Mouse (Mus musculus) olfactory bulb, adult 2 months (tissue): Measurements from ENCODE around the gene Cpeb1. TPM values are rescaled to one million over a fixed set of nuclear protein-coding genes. Genes with fewer than 3 reads are reported as not detected.

Experiments used
- H3K27ac ChIP-seq: fragments of 200-500 bp; 2 replicates; pipeline ENCODE4 v1.5.1; 2012; ENCODE audit warnings: low read depth, low read length; ENCODE audit not compliant: insufficient read depth
- H3K4me1 ChIP-seq: fragments of 200-500 bp; 2 replicates; pipeline ENCODE4 v1.6.1; 2012; ENCODE audit warnings: low read length; ENCODE audit not compliant: control insufficient read depth, insufficient read depth
- H3K4me3 ChIP-seq: fragments of 200-500 bp; 2 replicates; pipeline ENCODE4 v1.5.1; 2012; ENCODE audit warnings: mild to moderate bottlenecking, low read depth, low read length, moderate library complexity; ENCODE audit not compliant: insufficient read depth
- CTCF ChIP-seq: fragments of 200-500 bp; IDR thresholded peaks from 2 replicates; pipeline ENCODE4 v1.5.1; 2012; ENCODE audit warnings: low read depth, mild to moderate bottlenecking, low read length, moderate library complexity; ENCODE audit not compliant: insufficient read depth
- POLR2A ChIP-seq: fragments of 200-500 bp; IDR thresholded peaks from 2 replicates; pipeline ENCODE4 v1.6.1; 2012; ENCODE audit warnings: mild to moderate bottlenecking, low read depth, low read length, moderate library complexity; ENCODE audit not compliant: insufficient read depth
- WGBS: fragments of 180-500 bp; shearing (Covaris S2); methylation state at CpG from one replicate; pipeline ENCODE4 v1.1.7; 2018; 5-methylcytosine and 5-hydroxymethylcytosine counted together
- polyA plus RNA-seq: library from polyadenylated mRNA; stranded (reverse); fragments of >200 nt; gene quantifications from 2 replicates; pipeline ENCODE4 v1.2.4, GENCODE M21; 2012; ENCODE audit warnings: low replicate concordance; ENCODE audit not compliant: missing spikeins, insufficient read depth, insufficient read length

Gene Cpeb1
- polyA plus RNA-seq, 1 experiment = not detected

DNA sequence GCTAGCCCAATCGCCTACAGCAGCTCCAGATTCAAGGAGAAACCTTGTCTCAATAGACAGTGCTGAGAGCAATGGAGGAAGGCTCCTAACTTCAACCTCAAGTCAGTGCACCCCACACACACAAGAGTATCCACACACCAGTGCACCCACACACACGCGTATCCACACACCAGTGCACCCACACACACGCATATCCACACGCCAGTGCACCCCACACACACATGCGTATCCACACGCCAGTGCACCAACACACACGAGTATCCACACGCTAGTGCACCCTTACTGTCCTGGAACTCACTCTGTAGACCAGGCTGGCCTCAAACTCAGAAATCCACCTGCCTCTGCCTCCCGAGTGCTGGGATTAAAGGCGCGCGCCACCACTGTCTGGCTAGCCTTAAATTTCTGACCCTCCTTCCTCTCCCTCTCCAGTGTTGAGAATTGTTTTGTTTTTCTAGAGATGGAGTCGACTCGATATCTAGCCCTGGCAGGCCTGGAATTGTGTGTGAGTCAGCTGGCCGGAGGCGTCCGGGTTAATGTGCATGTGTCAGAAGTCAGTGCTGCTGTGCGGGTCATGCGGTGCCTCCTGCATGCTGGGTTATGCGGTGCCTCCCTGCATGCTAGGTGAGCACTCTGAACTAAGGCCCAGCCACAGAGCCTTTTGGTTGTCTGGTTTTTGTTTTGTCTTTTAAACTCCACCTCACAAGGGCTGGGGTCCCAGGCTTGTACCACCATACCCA, 117.3 kb downstream of the Cpeb1 start:
- Histone ChIP-seq H3K4me1 (peaks cover 26% of the 10 kb centered on the region), H3K4me3 (no peak overlapping the region), H3K27ac (no peak overlapping the region)
- WGBS = 83% methylated on average over 21 of the region's 21 CpGs
- no peak for TF ChIP-seq POLR2A
- TF ChIP-seq CTCF = no peak

GRCm38 (mm10) chr7:81336432-81336786, 118.9 kb downstream of the Cpeb1 start:
- H3K4me1 ChIP-seq = peaks cover 22% of the 10 kb centered on the region
- no peak overlapping the region for H3K4me3 ChIP-seq
- H3K27ac ChIP-seq = peak overlapping the region; percentile 92
- 35% methylated on average over 8 of the region's 8 CpGs for WGBS
- TF ChIP-seq CTCF = no peak
- TF ChIP-seq POLR2A = no peak

DNA sequence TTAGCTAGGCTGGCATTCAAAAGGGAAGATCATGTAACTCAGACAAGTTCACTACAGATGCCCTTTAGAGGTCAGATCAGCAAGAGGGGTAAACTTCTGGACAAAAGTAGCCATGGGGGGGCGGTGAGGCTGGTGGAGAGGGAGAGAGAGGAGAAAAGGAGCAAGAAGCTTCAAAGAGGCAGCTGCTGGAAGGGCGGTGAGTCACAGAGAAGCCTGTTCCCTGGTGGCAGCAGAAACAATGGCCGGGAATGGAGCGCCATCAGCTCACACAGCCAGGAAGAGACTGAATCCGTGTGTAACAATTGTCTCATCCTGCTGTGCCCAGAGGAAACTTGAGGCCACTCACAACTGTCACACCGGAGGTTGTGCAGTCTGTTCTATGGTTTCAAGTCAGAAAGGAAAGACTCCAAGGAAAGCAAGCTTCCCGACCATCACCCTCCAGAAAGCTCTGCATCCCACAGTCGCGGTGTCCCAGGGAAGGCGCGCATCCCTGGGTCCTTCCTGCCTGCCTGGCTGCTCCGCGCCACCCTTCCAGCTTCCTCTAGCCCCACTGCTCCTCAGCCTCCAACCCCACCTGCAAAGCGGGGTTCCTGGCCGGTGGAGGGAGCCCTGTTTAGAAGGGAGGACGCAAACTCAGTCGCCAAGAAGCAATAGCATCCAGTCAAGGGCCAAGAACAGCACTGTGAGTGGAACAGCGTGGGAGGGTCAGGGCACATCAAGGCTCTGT, 119.4 kb downstream of the Cpeb1 start:
- 35% methylated on average over 18 of the region's 18 CpGs for WGBS
- H3K4me3 ChIP-seq = no peak overlapping the region
- H3K27ac ChIP-seq = peak overlapping the region; percentile 92

GRCm38 (mm10) chr7:81331851-81332250, 123.4 kb downstream of the Cpeb1 start:
- 78% methylated on average over 7 of the region's 7 CpGs for WGBS
- TF ChIP-seq POLR2A = no peak
- no peak for TF ChIP-seq CTCF

More for the DNA sequence above, 119.4 kb downstream of the Cpeb1 start:
- H3K4me1 ChIP-seq = peaks cover 21% of the 10 kb centered on the region
- peak; percentile 6; the same call in 1 of the 2 replicates for TF ChIP-seq CTCF
- TF ChIP-seq POLR2A = no peak

GRCm38 (mm10) chr7:81330767-81331166, 124.5 kb downstream of the Cpeb1 start:
- no peak for TF ChIP-seq CTCF
- TF ChIP-seq POLR2A = no peak
- no peak overlapping the region for H3K27ac ChIP-seq
- 63% methylated on average over 3 of the region's 3 CpGs for WGBS

More at GRCm38 (mm10) chr7:81331851-81332250, 123.4 kb downstream of the Cpeb1 start:
- no peak overlapping the region for H3K27ac ChIP-seq
- H3K4me1 ChIP-seq = peaks cover 16% of the 10 kb centered on the region
- H3K4me3 ChIP-seq = no peak overlapping the region

GRCm38 (mm10) chr7:81327661-81328060, 127.6 kb downstream of the Cpeb1 start:
- TF ChIP-seq POLR2A (no peak), CTCF (no peak)
- Histone ChIP-seq H3K4me1 (no peaks in the 10 kb centered on the region), H3K4me3 (no peak overlapping the region), H3K27ac (no peak overlapping the region)
- 86% methylated on average over 10 of the region's 10 CpGs for WGBS

More at GRCm38 (mm10) chr7:81330767-81331166, 124.5 kb downstream of the Cpeb1 start:
- Histone ChIP-seq H3K4me1 (peaks cover 9% of the 10 kb centered on the region), H3K4me3 (no peak overlapping the region)

GRCm38 (mm10) chr7:81326859-81327258, 128.4 kb downstream of the Cpeb1 start:
- no peak overlapping the region for H3K27ac ChIP-seq
- H3K4me1 ChIP-seq = no peaks in the 10 kb centered on the region
- TF ChIP-seq CTCF = no peak
- no peak for TF ChIP-seq POLR2A
- WGBS = 89% methylated on average over 6 of the region's 6 CpGs
- H3K4me3 ChIP-seq = no peak overlapping the region

DNA sequence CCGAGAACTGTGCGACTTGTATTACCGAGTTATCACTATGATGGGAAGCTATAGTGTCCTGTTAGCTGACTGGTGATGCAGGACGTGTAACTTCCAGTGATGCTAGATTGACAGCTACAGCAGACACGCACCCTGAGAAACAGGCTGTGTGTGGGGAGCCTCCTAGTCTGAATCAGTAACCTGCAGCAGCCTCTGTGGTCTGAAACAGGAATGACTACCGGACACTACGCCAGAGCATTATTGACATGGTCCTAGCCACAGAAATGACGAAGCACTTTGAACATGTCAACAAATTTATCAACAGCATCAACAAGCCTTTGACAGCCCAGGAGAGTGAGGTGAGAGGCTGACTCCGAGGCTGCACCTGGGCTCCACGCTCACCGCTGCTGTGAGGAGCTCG, 129.2 kb downstream of the Cpeb1 start:
- TF ChIP-seq CTCF = no peak
- TF ChIP-seq POLR2A = no peak
- Histone ChIP-seq H3K4me1 (no peaks in the 10 kb centered on the region), H3K27ac (no peak overlapping the region), H3K4me3 (no peak overlapping the region)
- WGBS = 93% methylated on average over 12 of the region's 12 CpGs

DNA sequence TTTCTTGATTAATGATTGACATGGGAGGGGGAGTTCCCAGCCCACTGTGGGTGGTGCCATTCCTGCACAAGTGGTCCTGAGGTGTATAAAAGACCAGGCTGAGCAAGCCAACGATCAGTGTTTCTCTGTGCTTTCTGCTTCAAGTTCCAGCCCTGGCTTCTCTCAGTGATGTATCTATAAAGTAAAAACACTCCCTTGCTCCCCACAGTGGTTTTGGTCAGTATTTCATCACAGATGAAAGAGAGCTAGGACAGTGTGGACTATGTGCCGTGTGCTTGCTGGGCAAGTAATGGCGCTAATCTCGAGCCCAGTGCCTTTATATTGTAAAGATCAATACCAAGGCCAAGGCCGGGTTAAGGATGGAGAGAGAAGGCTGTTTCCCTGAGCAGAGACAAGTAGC, 133.5 kb downstream of the Cpeb1 start:
- TF ChIP-seq POLR2A (no peak), CTCF (no peak)
- H3K4me3 ChIP-seq = no peak overlapping the region
- no peak overlapping the region for H3K27ac ChIP-seq
- WGBS = 64% methylated on average over 5 of the region's 5 CpGs
- peaks cover 3% of the 10 kb centered on the region for H3K4me1 ChIP-seq
